Mouse (Mus musculus) bone marrow, adult 2 months (tissue): ENCODE results near the gene Tbcc. TPM values are rescaled to one million over a fixed set of nuclear protein-coding genes. Genes with fewer than 3 reads are reported as not detected.

Source experiments
- H3K27ac ChIP-seq: fragments of 200-500 bp; 2 replicates; pipeline ENCODE4 v1.5.1; 2012; ENCODE audit warnings: low read depth, mild to moderate bottlenecking, control low read depth, inconsistent platforms, low read length; ENCODE audit not compliant: control insufficient read depth, poor library complexity, insufficient read depth
- H3K4me1 ChIP-seq: fragments of 200-500 bp; 2 replicates; pipeline ENCODE4 v1.6.1; 2011; ENCODE audit warnings: low read length; ENCODE audit not compliant: control insufficient read depth, insufficient read depth
- H3K4me3 ChIP-seq: fragments of 200-500 bp; replicated peaks from 2 replicates; pipeline ENCODE3; 2011; ENCODE audit warnings: mild to moderate bottlenecking, low read depth, low read length, control low read depth; ENCODE audit not compliant: control insufficient read depth
- CTCF ChIP-seq: fragments of 200-500 bp; IDR thresholded peaks from 2 replicates; pipeline ENCODE4 v1.5.1; 2011; ENCODE audit warnings: low read length, control low read depth; ENCODE audit not compliant: control insufficient read depth, insufficient read depth
- POLR2A ChIP-seq: fragments of 200-500 bp; IDR thresholded peaks from 2 replicates; pipeline ENCODE4 v1.6.1; 2011; ENCODE audit warnings: low read depth, mild to moderate bottlenecking, control low read depth, low read length, borderline replicate concordance; ENCODE audit not compliant: control insufficient read depth
- WGBS: fragments of 180-500 bp; shearing (Covaris S2); methylation state at CpG from one replicate; pipeline ENCODE4 v1.1.7; 2018; 5-methylcytosine and 5-hydroxymethylcytosine counted together
- polyA plus RNA-seq: library from polyadenylated mRNA; stranded (reverse); fragments of >200 nt; gene quantifications from 2 replicates; pipeline ENCODE4 v1.2.4, GENCODE M21; 2011; ENCODE audit warnings: low replicate concordance; ENCODE audit not compliant: missing spikeins, insufficient read depth, insufficient read length

Gene Tbcc
- polyA plus RNA-seq, 1 experiment: 24.5 TPM

GRCm38 (mm10) chr17:46929277-46929676, 38.8 kb downstream of the Tbcc start:
- no peak for TF ChIP-seq POLR2A
- TF ChIP-seq CTCF: no peak
- 77% methylated on average over 12 of the region's 12 CpGs for WGBS
- Histone ChIP-seq H3K27ac (no peak overlapping the region), H3K4me1 (no peaks in the 10 kb centered on the region), H3K4me3 (no peak overlapping the region)

DNA sequence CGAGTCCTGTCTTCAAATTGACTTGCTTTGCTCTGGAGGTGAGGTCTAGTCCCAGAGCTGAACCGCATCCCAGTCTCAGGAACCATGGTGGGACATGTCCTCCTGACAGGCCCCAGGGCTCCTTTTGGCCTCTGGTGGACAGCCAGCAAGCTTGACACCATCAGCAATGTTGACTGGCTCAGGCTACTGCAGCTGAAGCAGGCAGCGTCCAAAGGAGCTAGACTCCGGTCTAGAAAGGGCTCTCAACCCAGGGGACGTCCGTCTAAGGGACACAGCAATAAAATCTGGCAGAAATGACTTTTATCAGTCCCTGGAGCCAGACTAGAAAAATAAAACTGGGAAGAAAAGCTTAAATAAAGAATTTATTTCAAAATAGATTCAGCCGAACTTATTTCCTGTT, 39.4 kb downstream of the Tbcc start:
- no peak overlapping the region for H3K27ac ChIP-seq
- H3K4me3 ChIP-seq: no peak overlapping the region
- no peaks in the 10 kb centered on the region for H3K4me1 ChIP-seq
- TF ChIP-seq CTCF (no peak), POLR2A (no peak)
- 87% methylated on average over 7 of the region's 7 CpGs for WGBS

GRCm38 (mm10) chr17:46932961-46933360, 42.5 kb downstream of the Tbcc start:
- 93% methylated on average over 5 of the region's 5 CpGs for WGBS
- Histone ChIP-seq H3K4me1 (no peaks in the 10 kb centered on the region), H3K4me3 (no peak overlapping the region), H3K27ac (no peak overlapping the region)
- TF ChIP-seq CTCF (no peak), POLR2A (no peak)

- TF ChIP-seq POLR2A (no peak), CTCF (peak; percentile 83)
- Histone ChIP-seq H3K4me3 (no peak overlapping the region), H3K4me1 (no peaks in the 10 kb centered on the region), H3K27ac (no peak overlapping the region)
- 86% methylated on average over 19 of the region's 19 CpGs for WGBS
Measured at GRCm38 (mm10) chr17:46933557-46934348, 43.3 kb downstream of the Tbcc start.

- WGBS: 92% methylated on average over 8 of the region's 8 CpGs
- H3K27ac ChIP-seq: no peak overlapping the region
- no peak overlapping the region for H3K4me3 ChIP-seq
- H3K4me1 ChIP-seq: no peaks in the 10 kb centered on the region
- TF ChIP-seq POLR2A (no peak), CTCF (no peak)
Measured at GRCm38 (mm10) chr17:46940461-46940860, 50.0 kb downstream of the Tbcc start.

Other genes starting within 250 kb of the Tbcc start
- 6.6 and 11.9 TPM in 2 replicates for gene Klc4, start 244.7 kb upstream of the Tbcc start, polyA plus RNA-seq
- gene Mrpl2, start 244.5 kb upstream of the Tbcc start, polyA plus RNA-seq: 49.3 and 50.2 TPM in 2 replicates
- 9.1 and 12.5 TPM in 2 replicates for gene Cul7, start 240.3 kb upstream of the Tbcc start, polyA plus RNA-seq
- gene Rrp36, start 216.3 kb upstream of the Tbcc start, polyA plus RNA-seq: 10.3 and 23.3 TPM in 2 replicates
- 31.5 and 53.0 TPM in 2 replicates for gene Mea1, start 211.9 kb upstream of the Tbcc start, polyA plus RNA-seq
- 37.6 and 41.7 TPM in 2 replicates for gene Klhdc3, start 209.8 kb upstream of the Tbcc start, polyA plus RNA-seq
- 23.7 and 47.1 TPM in 2 replicates for gene Ppp2r5d, start 185.6 kb upstream of the Tbcc start, polyA plus RNA-seq
- 22.6 and 28.8 TPM in 2 replicates for gene Pex6, start 179.2 kb upstream of the Tbcc start, polyA plus RNA-seq
- 2.9 and 3.0 TPM in 2 replicates for gene Gnmt, start 161.5 kb upstream of the Tbcc start, polyA plus RNA-seq
- gene Cnpy3, start 138.5 kb upstream of the Tbcc start, polyA plus RNA-seq: 25.4 and 46.3 TPM in 2 replicates
- 2.0 TPM in 1 of 2 replicates, not detected in the other for gene Ptcra, start 127.0 kb upstream of the Tbcc start, polyA plus RNA-seq
- gene 2310039H08Rik, start 118.0 kb upstream of the Tbcc start, polyA plus RNA-seq: 18.3 and 18.7 TPM in 2 replicates
- 26.9 and 45.0 TPM in 2 replicates for gene Rpl7l1, start 108.0 kb upstream of the Tbcc start, polyA plus RNA-seq
- 3.7 and 16.0 TPM in 2 replicates for gene Bicral, start 32.2 kb upstream of the Tbcc start, polyA plus RNA-seq
- gene Prph2, start 19.8 kb downstream of the Tbcc start, polyA plus RNA-seq: not detected in 2 replicates
- 21.7 and 49.0 TPM in 2 replicates for gene Ubr2, start 119.9 kb downstream of the Tbcc start, polyA plus RNA-seq